In genomic region chr17:81402636-81403035, GRCm38 (mm10) we compare ENCODE assay signal across 8 mouse cellular contexts. TPM values are rescaled to one million over a fixed set of nuclear protein-coding genes. Genes with fewer than 3 reads are reported as not detected.
DNase-seq lines count a peak whose midpoint lies in the region; ATAC-seq and TF ChIP-seq lines count a peak whose summit lies in the region.

No protein-coding gene starts in this region.

- peaks cover 3% of the 10 kb centered on the region for H3K36me3 ChIP-seq in midbrain, embryonic 13.5 days
- no peaks in the 10 kb centered on the region for H3K36me3 ChIP-seq in midbrain, embryonic 11.5 days (ENCODE audit: control insufficient read depth, insufficient read depth, low read length)
- peaks cover 62% of the 10 kb centered on the region for H3K36me3 ChIP-seq in heart, embryonic 13.5 days
- H3K36me3 ChIP-seq in lung, postnatal 0 days (ENCODE audit: insufficient read depth, low read length) = no peaks in the 10 kb centered on the region
- peaks cover 12% of the 10 kb centered on the region for H3K36me3 ChIP-seq in kidney, embryonic 16.5 days (ENCODE audit: insufficient read depth, low read length)

- H3K4me3 ChIP-seq in midbrain, embryonic 13.5 days (replicated peaks) = no peak overlapping the region
- no peak overlapping the region for H3K4me3 ChIP-seq in midbrain, embryonic 11.5 days (ENCODE audit: low read depth, low read length)
- no peak overlapping the region for H3K4me3 ChIP-seq in heart, embryonic 13.5 days
- H3K4me3 ChIP-seq in lung, postnatal 0 days (ENCODE audit: low read depth, low read length) = no peak overlapping the region
- no peak overlapping the region for H3K4me3 ChIP-seq in kidney, embryonic 16.5 days (ENCODE audit: low read length)

- no peak overlapping the region for H3K27ac ChIP-seq in midbrain, embryonic 13.5 days
- no peak overlapping the region for H3K27ac ChIP-seq in midbrain, embryonic 11.5 days (ENCODE audit: low read depth, low read length)
- H3K27ac ChIP-seq in heart, embryonic 13.5 days (replicated peaks) = peak overlapping the region; percentile 74
- H3K27ac ChIP-seq in lung, postnatal 0 days (ENCODE audit: low read length) = no peak overlapping the region
- no peak overlapping the region for H3K27ac ChIP-seq in kidney, embryonic 16.5 days (ENCODE audit: low read length)

- H3K4me1 ChIP-seq in midbrain, embryonic 13.5 days (replicated peaks) = peaks cover 12% of the 10 kb centered on the region
- H3K4me1 ChIP-seq in midbrain, embryonic 11.5 days (ENCODE audit: control insufficient read depth, insufficient read depth, low read length) = no peaks in the 10 kb centered on the region
- peaks cover 53% of the 10 kb centered on the region for H3K4me1 ChIP-seq in heart, embryonic 13.5 days
- no peaks in the 10 kb centered on the region for H3K4me1 ChIP-seq in lung, postnatal 0 days (ENCODE audit: insufficient read depth, low read depth, low read length)
- H3K4me1 ChIP-seq in kidney, embryonic 16.5 days (ENCODE audit: insufficient read depth, low read length) = 0 out of 2 replicates have a peak, but pooled peaks cover 5% of the 10 kb centered on the region

- WGBS in midbrain, embryonic 13.5 days = 77% methylated on average over 2 of the region's 2 CpGs
- 84% methylated on average over 2 of the region's 2 CpGs for WGBS in midbrain, embryonic 11.5 days
- WGBS in heart, embryonic 13.5 days = 27% methylated on average over 2 of the region's 2 CpGs
- 40% methylated on average over 2 of the region's 2 CpGs for WGBS in lung, postnatal 0 days
- WGBS in kidney, embryonic 16.5 days = 82% methylated on average over 2 of the region's 2 CpGs

- no peak for DNase-seq in midbrain, embryonic 11.5 days (ENCODE audit: low spot score, missing footprints)
- peak; percentile 50 for DNase-seq in brain, embryonic 18.5 days (ENCODE audit: low read depth, low spot score)
- DNase-seq in lung, postnatal 0 days (ENCODE audit: low spot score) = peak; percentile 77
- DNase-seq in kidney, adult 18-20 months = no peak

- H3K4me2 ChIP-seq in midbrain, embryonic 13.5 days (replicated peaks) = no peak overlapping the region
- no peak overlapping the region for H3K4me2 ChIP-seq in midbrain, embryonic 11.5 days
- no peak overlapping the region for H3K4me2 ChIP-seq in heart, embryonic 13.5 days
- no peak overlapping the region for H3K4me2 ChIP-seq in lung, postnatal 0 days (replicated peaks; ENCODE audit: low read depth, low read length)
- H3K4me2 ChIP-seq in kidney, embryonic 16.5 days (replicated peaks; ENCODE audit: low read depth, low read length) = no peak overlapping the region

- peak; percentile 45; the same call in 1 of the 2 replicates for ATAC-seq in midbrain, embryonic 13.5 days
- ATAC-seq in midbrain, embryonic 11.5 days (ENCODE audit: low FRiP score) = no peak
- ATAC-seq in heart, embryonic 13.5 days (ENCODE audit: extremely low read depth, insufficient number of reproducible peaks, low FRiP score, low TSS enrichment) = peak; percentile 58; the same call in 1 of the 2 replicates
- peak; percentile 86 for ATAC-seq in lung, postnatal 0 days
- no peak for ATAC-seq in kidney, embryonic 16.5 days (ENCODE audit: low FRiP score, low TSS enrichment)
- no peak for ATAC-seq in CD4-positive, CD25-positive, alpha-beta regulatory T cell, adult 4 months

- TF ChIP-seq EP300 in lung, postnatal 0 days (IDR thresholded peaks at IDR 0.05) = no peak

- H3K9ac ChIP-seq in midbrain, embryonic 13.5 days (replicated peaks) = no peak overlapping the region
- no peak overlapping the region for H3K9ac ChIP-seq in midbrain, embryonic 11.5 days (ENCODE audit: low read length)
- no peak overlapping the region for H3K9ac ChIP-seq in heart, embryonic 13.5 days
- no peak overlapping the region for H3K9ac ChIP-seq in lung, postnatal 0 days (replicated peaks; ENCODE audit: low read depth)
- no peak overlapping the region for H3K9ac ChIP-seq in kidney, embryonic 16.5 days (replicated peaks; ENCODE audit: low read length)

- no peaks in the 10 kb centered on the region for H3K9me3 ChIP-seq in midbrain, embryonic 13.5 days
- H3K9me3 ChIP-seq in midbrain, embryonic 11.5 days (ENCODE audit: control insufficient read depth, low read length) = no peaks in the 10 kb centered on the region
- no peaks in the 10 kb centered on the region for H3K9me3 ChIP-seq in heart, embryonic 13.5 days
- no peaks in the 10 kb centered on the region for H3K9me3 ChIP-seq in lung, postnatal 0 days (ENCODE audit: low read length)
- H3K9me3 ChIP-seq in kidney, embryonic 16.5 days (ENCODE audit: low read length) = no peaks in the 10 kb centered on the region

- no peaks in the 10 kb centered on the region for H3K27me3 ChIP-seq in midbrain, embryonic 13.5 days
- H3K27me3 ChIP-seq in midbrain, embryonic 11.5 days (ENCODE audit: control insufficient read depth, insufficient read depth, low read length) = no peaks in the 10 kb centered on the region
- no peaks in the 10 kb centered on the region for H3K27me3 ChIP-seq in heart, embryonic 13.5 days (replicated peaks)
- no peaks in the 10 kb centered on the region for H3K27me3 ChIP-seq in lung, postnatal 0 days (replicated peaks; ENCODE audit: insufficient read depth, low read length)
- no peaks in the 10 kb centered on the region for H3K27me3 ChIP-seq in kidney, embryonic 16.5 days (ENCODE audit: insufficient read depth, low read length)

- TF ChIP-seq CTCF in lung, postnatal 0 days (IDR thresholded peaks at IDR 0.05) = no peak

RNA-seq across cellular contexts. Expression of gene Gm11096, which starts 38.9 kb away (rescaled TPM):
- polyA plus RNA-seq in midbrain, embryonic 13.5 days (2015; fragmentation: Nextera tagmentation; extraction: Ambion mirVana) = not detected in 2 replicates
- not detected in 2 replicates for polyA plus RNA-seq in midbrain, embryonic 11.5 days (2014; fragmentation: Nextera tagmentation; extraction: Ambion mirVana)
- polyA plus RNA-seq in heart, embryonic 13.5 days (2015; fragmentation: Nextera tagmentation; extraction: Ambion mirVana) = not detected in 2 replicates
- not detected in 2 replicates for polyA plus RNA-seq in lung, postnatal 0 days (2015; fragmentation: Nextera tagmentation; extraction: Ambion mirVana)
- polyA plus RNA-seq in kidney, embryonic 16.5 days (2015; fragmentation: Nextera tagmentation; extraction: Ambion mirVana) = not detected in 2 replicates
- polyA plus RNA-seq in CD4-positive, CD25-positive, alpha-beta regulatory T cell, adult 4 months (2017; shearing (Covaris generic)) = not detected

Comparison
In these comparisons a context has a peak if more than half of its experiments do, and no peak if none do; other contexts are left out.
1. ATAC-seq: peak in midbrain, embryonic 13.5 days (single experiment), heart, embryonic 13.5 days (single experiment) and lung, postnatal 0 days (single experiment); none in midbrain, embryonic 11.5 days (single experiment), kidney, embryonic 16.5 days (single experiment) and CD4-positive, CD25-positive, alpha-beta regulatory T cell, adult 4 months (single experiment).
2. DNase-seq: peak in brain, embryonic 18.5 days (single experiment) and lung, postnatal 0 days (single experiment); none in midbrain, embryonic 11.5 days (single experiment) and kidney, adult 18-20 months (single experiment).